In the genomic region with DNA sequence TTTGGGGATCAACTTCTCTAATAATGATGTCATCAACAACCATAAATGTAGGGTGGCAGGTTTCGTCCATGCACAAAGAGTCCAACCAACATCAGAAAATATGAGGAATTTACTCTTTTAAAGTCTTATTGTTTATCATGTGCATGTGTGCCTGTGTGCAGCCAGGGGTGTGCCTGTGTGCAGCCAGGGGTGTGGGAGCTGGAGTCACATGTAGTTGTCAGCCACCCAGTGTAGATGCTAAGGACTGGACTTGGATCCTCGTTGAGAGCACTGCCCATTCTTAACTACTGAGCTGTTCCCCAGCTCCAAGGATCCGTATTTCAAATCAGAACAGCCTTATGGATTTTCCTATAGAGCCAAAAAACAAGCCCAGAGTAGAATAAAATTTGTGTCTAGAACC, we compare ENCODE assay signal across 21 mouse cellular contexts. TPM values are rescaled to one million over a fixed set of nuclear protein-coding genes. Genes with fewer than 3 reads are reported as not detected.
DNase-seq lines count a peak whose midpoint lies in the region; ATAC-seq lines count a peak whose summit lies in the region.
"Had no signal": no experiment of that assay in that cellular context is flagged by ENCODE, and none has a peak within 500 bp of the region (broad histone marks: within the 10 kb centered on the region; RNA-seq: fewer than 3 reads in every experiment).

No protein-coding gene starts in this region.

- WGBS in hindbrain, embryonic 12.5 days = 82% methylated on average over 3 of the region's 3 CpGs
- 87% methylated on average over 3 of the region's 3 CpGs for WGBS in hindbrain, embryonic 14.5 days
- 79% methylated on average over 3 of the region's 3 CpGs for WGBS in midbrain, embryonic 12.5 days
- WGBS in midbrain, embryonic 16.5 days = 73% methylated on average over 3 of the region's 3 CpGs
- 74% methylated on average over 3 of the region's 3 CpGs for WGBS in forebrain, embryonic 14.5 days
- WGBS in limb, embryonic 10.5 days = 83% methylated on average over 3 of the region's 3 CpGs

- no peak for ATAC-seq in hindbrain, embryonic 12.5 days (ENCODE audit: low FRiP score)
- ATAC-seq in hindbrain, embryonic 14.5 days (ENCODE audit: low FRiP score) = no peak
- ATAC-seq in midbrain, embryonic 12.5 days (ENCODE audit: low FRiP score, low read depth) = no peak
- no peak for ATAC-seq in midbrain, embryonic 16.5 days
- no peak for ATAC-seq in forebrain, embryonic 14.5 days

- H3K4me2 ChIP-seq in hindbrain, embryonic 12.5 days (replicated peaks) = no peak overlapping the region
- no peak overlapping the region for H3K4me2 ChIP-seq in hindbrain, embryonic 14.5 days (replicated peaks)
- no peak overlapping the region for H3K4me2 ChIP-seq in midbrain, embryonic 12.5 days (replicated peaks)
- no peak overlapping the region for H3K4me2 ChIP-seq in midbrain, embryonic 16.5 days (ENCODE audit: low read length)
- no peak overlapping the region for H3K4me2 ChIP-seq in forebrain, embryonic 14.5 days (ENCODE audit: low read length)

- no peak overlapping the region for H3K9ac ChIP-seq in hindbrain, embryonic 12.5 days
- H3K9ac ChIP-seq in hindbrain, embryonic 14.5 days = no peak overlapping the region
- no peak overlapping the region for H3K9ac ChIP-seq in midbrain, embryonic 12.5 days (replicated peaks)
- no peak overlapping the region for H3K9ac ChIP-seq in midbrain, embryonic 16.5 days (ENCODE audit: low read depth, low read length)
- H3K9ac ChIP-seq in forebrain, embryonic 14.5 days (ENCODE audit: low read length) = no peak overlapping the region; the same call in 1 of the 2 replicates

- H3K27ac ChIP-seq in hindbrain, embryonic 12.5 days = peak overlapping the region; percentile 62; the same call in 1 of the 2 replicates
- H3K27ac ChIP-seq in hindbrain, embryonic 14.5 days = no peak overlapping the region
- peak overlapping the region; percentile 69; the same call in 1 of the 2 replicates for H3K27ac ChIP-seq in midbrain, embryonic 12.5 days (replicated peaks)
- H3K27ac ChIP-seq in midbrain, embryonic 16.5 days (ENCODE audit: low read length) = no peak overlapping the region
- H3K27ac ChIP-seq in forebrain, embryonic 14.5 days (ENCODE audit: low read depth, low read length) = peak overlapping the region; percentile 91
- peak overlapping the region; percentile 70 for H3K27ac ChIP-seq in limb, embryonic 10.5 days
- H3K27ac ChIP-seq: heart, embryonic 10.5 days had no signal

- no peaks in the 10 kb centered on the region for H3K9me3 ChIP-seq in hindbrain, embryonic 12.5 days (replicated peaks)
- no peaks in the 10 kb centered on the region for H3K9me3 ChIP-seq in hindbrain, embryonic 14.5 days (ENCODE audit: control insufficient read depth, low read length)
- H3K9me3 ChIP-seq in midbrain, embryonic 12.5 days = no peaks in the 10 kb centered on the region
- H3K9me3 ChIP-seq in midbrain, embryonic 16.5 days (replicated peaks; ENCODE audit: control insufficient read depth, low read length, poor library complexity, severe bottlenecking) = no peaks in the 10 kb centered on the region
- no peaks in the 10 kb centered on the region for H3K9me3 ChIP-seq in forebrain, embryonic 14.5 days (replicated peaks; ENCODE audit: control insufficient read depth, low read length)
- H3K9me3 ChIP-seq in limb, embryonic 10.5 days (replicated peaks) = no peaks in the 10 kb centered on the region
- H3K9me3 ChIP-seq: heart, embryonic 10.5 days had no signal

- H3K4me3 ChIP-seq in hindbrain, embryonic 12.5 days = no peak overlapping the region
- no peak overlapping the region for H3K4me3 ChIP-seq in hindbrain, embryonic 14.5 days (replicated peaks; ENCODE audit: low read length)
- no peak overlapping the region for H3K4me3 ChIP-seq in midbrain, embryonic 12.5 days
- H3K4me3 ChIP-seq in midbrain, embryonic 16.5 days (ENCODE audit: low read depth, low read length) = no peak overlapping the region
- no peak overlapping the region for H3K4me3 ChIP-seq in forebrain, embryonic 14.5 days (ENCODE audit: low read depth, low read length)
- no peak overlapping the region for H3K4me3 ChIP-seq in limb, embryonic 10.5 days
- H3K4me3 ChIP-seq: heart, embryonic 10.5 days; myocyte had no signal

- no peaks in the 10 kb centered on the region for H3K36me3 ChIP-seq in hindbrain, embryonic 12.5 days
- no peaks in the 10 kb centered on the region for H3K36me3 ChIP-seq in hindbrain, embryonic 14.5 days (replicated peaks; ENCODE audit: control insufficient read depth, insufficient read depth)
- H3K36me3 ChIP-seq in midbrain, embryonic 12.5 days = no peaks in the 10 kb centered on the region
- no peaks in the 10 kb centered on the region for H3K36me3 ChIP-seq in midbrain, embryonic 16.5 days (ENCODE audit: control insufficient read depth, insufficient read depth, low read length)
- 0 out of 2 replicates have a peak, but pooled peaks cover 5% of the 10 kb centered on the region for H3K36me3 ChIP-seq in forebrain, embryonic 14.5 days (ENCODE audit: control insufficient read depth, insufficient read depth, low read length)
- H3K36me3 ChIP-seq in limb, embryonic 10.5 days = no peaks in the 10 kb centered on the region
- H3K36me3 ChIP-seq: heart, embryonic 10.5 days had no signal

- peaks cover 68% of the 10 kb centered on the region for H3K4me1 ChIP-seq in hindbrain, embryonic 12.5 days
- peaks cover 50% of the 10 kb centered on the region for H3K4me1 ChIP-seq in hindbrain, embryonic 14.5 days (replicated peaks; ENCODE audit: control insufficient read depth, insufficient read depth, low read length)
- peaks cover 60% of the 10 kb centered on the region for H3K4me1 ChIP-seq in midbrain, embryonic 12.5 days
- peaks cover 36% of the 10 kb centered on the region for H3K4me1 ChIP-seq in midbrain, embryonic 16.5 days (ENCODE audit: control insufficient read depth, insufficient read depth, low read length)
- H3K4me1 ChIP-seq in forebrain, embryonic 14.5 days (ENCODE audit: control insufficient read depth, insufficient read depth, low read length) = peaks cover 45% of the 10 kb centered on the region
- peaks cover 79% of the 10 kb centered on the region for H3K4me1 ChIP-seq in limb, embryonic 10.5 days

- no peak for DNase-seq in hindbrain, embryonic 14.5 days (ENCODE audit: low spot score)
- DNase-seq in forebrain, embryonic 14.5 days (ENCODE audit: low spot score) = no peak
- DNase-seq in limb, embryonic 10.5 days (ENCODE audit: low spot score) = no peak
- no peak for DNase-seq in retina, postnatal 1 day
- no peak for DNase-seq in thymus, postnatal 36 days
- DNase-seq: adrenal gland, postnatal 36 days; B cell, adult 2 months; cerebellum, adult 18-20 months; cerebellum, postnatal 25 days; gastrocnemius, postnatal 36 days; kidney, adult 8-10 months; liver; lung, adult 18-20 months; lung, postnatal 14 days; right cerebral cortex, adult 18-20 months; thymus, postnatal 25 days had no signal

- H3K27me3 ChIP-seq in hindbrain, embryonic 12.5 days = peaks cover 6% of the 10 kb centered on the region; the same call in 1 of the 2 replicates
- no peaks in the 10 kb centered on the region for H3K27me3 ChIP-seq in hindbrain, embryonic 14.5 days (ENCODE audit: control insufficient read depth, insufficient read depth, low read length)
- peaks cover 7% of the 10 kb centered on the region; the same call in 1 of the 2 replicates for H3K27me3 ChIP-seq in midbrain, embryonic 12.5 days
- H3K27me3 ChIP-seq in midbrain, embryonic 16.5 days (ENCODE audit: control insufficient read depth, insufficient read depth, low read depth, low read length) = no peaks in the 10 kb centered on the region
- no peaks in the 10 kb centered on the region for H3K27me3 ChIP-seq in forebrain, embryonic 14.5 days (replicated peaks; ENCODE audit: control insufficient read depth, insufficient read depth, low read length)
- H3K27me3 ChIP-seq in limb, embryonic 10.5 days (ENCODE audit: low read depth, poor library complexity, severe bottlenecking) = peaks cover 82% of the 10 kb centered on the region

RNA-seq across cellular contexts. Expression of a gene that starts 37.7 kb away (rescaled TPM):
- polyA plus RNA-seq in hindbrain, embryonic 12.5 days (2016; fragmentation: Nextera tagmentation; extraction: Ambion mirVana) = 15.0 and 17.7 TPM in 2 replicates
- polyA plus RNA-seq in hindbrain, embryonic 14.5 days (2014; fragmentation: Nextera tagmentation; extraction: Ambion mirVana) = 11.1 and 13.3 TPM in 2 replicates
- 17.1 and 19.6 TPM in 2 replicates for polyA plus RNA-seq in midbrain, embryonic 12.5 days (2016; fragmentation: Nextera tagmentation; extraction: Ambion mirVana)
- 12.0 and 12.5 TPM in 2 replicates for polyA plus RNA-seq in midbrain, embryonic 16.5 days (2015; fragmentation: Nextera tagmentation; extraction: Ambion mirVana)
- 11.6 and 15.3 TPM in 2 replicates for polyA plus RNA-seq in forebrain, embryonic 14.5 days (2014; fragmentation: Nextera tagmentation; extraction: Ambion mirVana)
- 4.9 and 5.1 TPM in 2 replicates for polyA plus RNA-seq in limb, embryonic 10.5 days (2016; fragmentation: Nextera tagmentation; extraction: Ambion mirVana)

Comparison
In these comparisons a context has a peak if more than half of its experiments do, and no peak if none do; other contexts are left out.
1. H3K27ac ChIP-seq: peak in hindbrain, embryonic 12.5 days (single experiment), midbrain, embryonic 12.5 days (single experiment), forebrain, embryonic 14.5 days (single experiment) and limb, embryonic 10.5 days (single experiment); none in hindbrain, embryonic 14.5 days (single experiment) and midbrain, embryonic 16.5 days (single experiment).